Mouse (Mus musculus): ENCODE measurements around the gene Cryl1.

The Cryl1 gene

GRCm38 (mm10) chr14:57318812-57319211, 79.5 kb downstream of the Cryl1 start:
- DNase-seq (ENCODE audit: low read depth, low spot score): no peak

GRCm38 (mm10) chr14:57316662-57317600, 81.4 kb downstream of the Cryl1 start:
- DNase-seq (ENCODE audit: low read depth, low spot score): no peak

GRCm38 (mm10) chr14:57315976-57316375, 82.4 kb downstream of the Cryl1 start:
- no peak for DNase-seq (ENCODE audit: low read depth, low spot score)

- DNase-seq (ENCODE audit: low read depth, low spot score): no peak
Measured at GRCm38 (mm10) chr14:57315551-57315950, 82.8 kb downstream of the Cryl1 start.

GRCm38 (mm10) chr14:57301600-57302230, 96.6 kb downstream of the Cryl1 start:
- no peak for DNase-seq (ENCODE audit: low read depth, low spot score)

GRCm38 (mm10) chr14:57300530-57300929, 97.8 kb downstream of the Cryl1 start:
- no peak for DNase-seq (ENCODE audit: low read depth, low spot score)

GRCm38 (mm10) chr14:57297672-57298071, 100.7 kb downstream of the Cryl1 start:
- DNase-seq (ENCODE audit: low read depth, low spot score): no peak

- no peak for DNase-seq (ENCODE audit: low read depth, low spot score)
Measured at GRCm38 (mm10) chr14:57291399-57291942, 106.9 kb downstream of the Cryl1 start.

GRCm38 (mm10) chr14:57289105-57289504, 109.2 kb downstream of the Cryl1 start:
- DNase-seq (ENCODE audit: low read depth, low spot score): no peak

- DNase-seq (ENCODE audit: low read depth, low spot score): no peak
Measured at GRCm38 (mm10) chr14:57283816-57284215, 114.5 kb downstream of the Cryl1 start.

GRCm38 (mm10) chr14:57282591-57282990, 115.7 kb downstream of the Cryl1 start:
- no peak for DNase-seq (ENCODE audit: low read depth, low spot score)

GRCm38 (mm10) chr14:57280835-57281234, 117.5 kb downstream of the Cryl1 start:
- DNase-seq (ENCODE audit: low read depth, low spot score): no peak

GRCm38 (mm10) chr14:57276481-57277012, 121.8 kb downstream of the Cryl1 start:
- no peak for DNase-seq (ENCODE audit: low read depth, low spot score)

- no peak for DNase-seq (ENCODE audit: low read depth, low spot score)
Measured at GRCm38 (mm10) chr14:57272341-57272740, 126.0 kb downstream of the Cryl1 start.

GRCm38 (mm10) chr14:57271861-57272260, 126.5 kb downstream of the Cryl1 start:
- no peak for DNase-seq (ENCODE audit: low read depth, low spot score)

GRCm38 (mm10) chr14:57268900-57269299, 129.4 kb downstream of the Cryl1 start:
- no peak for DNase-seq (ENCODE audit: low read depth, low spot score)

- DNase-seq (ENCODE audit: low read depth, low spot score): no peak
Measured at GRCm38 (mm10) chr14:57268344-57268743, 130.0 kb downstream of the Cryl1 start.

GRCm38 (mm10) chr14:57263943-57264342, 134.4 kb downstream of the Cryl1 start:
- DNase-seq (ENCODE audit: low read depth, low spot score): no peak

- DNase-seq (ENCODE audit: low read depth, low spot score): no peak
Measured at GRCm38 (mm10) chr14:57259341-57259740, 139.0 kb downstream of the Cryl1 start.

GRCm38 (mm10) chr14:57248661-57249060, 149.7 kb downstream of the Cryl1 start:
- no peak for DNase-seq (ENCODE audit: low read depth, low spot score)

GRCm38 (mm10) chr14:57246575-57246974, 151.8 kb downstream of the Cryl1 start:
- no peak for DNase-seq (ENCODE audit: low read depth, low spot score)

GRCm38 (mm10) chr14:57242978-57243377, 155.4 kb downstream of the Cryl1 start:
- DNase-seq (ENCODE audit: low read depth, low spot score): no peak
